Mouse (Mus musculus) heart, embryonic 14.5 days (tissue): Measurements from ENCODE around the gene Rps6ka2. TPM values are rescaled to one million over a fixed set of nuclear protein-coding genes. Genes with fewer than 3 reads are reported as not detected.
"Not testable (repeated sequence)": the region's sequence is repeated elsewhere in the genome, so short reads cannot be mapped to it uniquely, and the experiment has no call there.

Source experiments
- ATAC-seq: fragments of 200-750 bp; cut with Nextera tagmentation; 2 replicates; pipeline ENCODE4 v1.8.0; 2017; ENCODE audit warnings: low read depth, moderate TSS enrichment; ENCODE audit not compliant: insufficient number of reproducible peaks, insufficient read depth, low FRiP score
- H3K27ac ChIP-seq, 2 experiments: fragments of 200-500 bp in 1 of 2; fragments of 300-500 bp in 1 of 2; sonication (generic) in 1 of 2; replicated peaks in 1 of 2; 2 replicates each; pipeline ENCODE4 v1.5.1; 2012 to 2014; ENCODE audit warnings: low read depth in 2 of 2, low read length in 2 of 2, control low read depth in 1 of 2, mild to moderate bottlenecking in 1 of 2, mixed read lengths in 1 of 2; ENCODE audit not compliant: control insufficient read depth in 1 of 2, insufficient read depth in 1 of 2
- H3K27me3 ChIP-seq: fragments of 300-500 bp; sonication (generic); 2 replicates; pipeline ENCODE4 v1.6.1; 2014; ENCODE audit warnings: mild to moderate bottlenecking, low read length, control low read depth; ENCODE audit not compliant: control insufficient read depth, insufficient read depth
- H3K36me3 ChIP-seq: fragments of 300-500 bp; sonication (generic); 2 replicates; pipeline ENCODE4 v1.6.1; 2014; ENCODE audit warnings: mild to moderate bottlenecking, control low read depth, low read length, mixed read lengths; ENCODE audit not compliant: control insufficient read depth, insufficient read depth
- H3K4me1 ChIP-seq, 2 experiments: fragments of 200-500 bp in 1 of 2; fragments of 300-500 bp in 1 of 2; sonication (generic) in 1 of 2; 2 replicates each; pipeline ENCODE4 v1.6.1; 2012 to 2014; ENCODE audit warnings: low read length in 2 of 2, control low read depth in 1 of 2, mixed read lengths in 1 of 2; ENCODE audit not compliant: control insufficient read depth in 2 of 2, insufficient read depth in 2 of 2
- H3K4me2 ChIP-seq: fragments of 300-500 bp; sonication (generic); 2 replicates; pipeline ENCODE4 v1.6.1; 2014; ENCODE audit warnings: mild to moderate bottlenecking, low read length
- H3K4me3 ChIP-seq, 2 experiments: fragments of 200-500 bp in 1 of 2; fragments of 300-500 bp in 1 of 2; sonication (generic) in 1 of 2; 2 replicates each; pipeline ENCODE4 v1.5.1; 2012 to 2014; ENCODE audit warnings: low read length in 2 of 2, mild to moderate bottlenecking in 2 of 2, control low read depth in 1 of 2, low read depth in 1 of 2, moderate library complexity in 1 of 2; ENCODE audit not compliant: control insufficient read depth in 1 of 2, insufficient read depth in 1 of 2
- H3K9ac ChIP-seq: fragments of 300-500 bp; sonication (generic); 2 replicates; pipeline ENCODE4 v1.6.1; 2014; ENCODE audit warnings: mild to moderate bottlenecking, low read length
- H3K9me3 ChIP-seq: fragments of 300-500 bp; sonication (generic); 2 replicates; pipeline ENCODE4 v1.6.1; 2016; ENCODE audit warnings: low read length, control low read depth; ENCODE audit not compliant: control insufficient read depth
- WGBS: fragments of 180-500 bp; shearing (Covaris S2); extraction: QIAGEN DNeasy Blood & Tissue Kit; methylation state at CpG from one replicate; pipeline ENCODE4 v1.1.7; 2014; 5-methylcytosine and 5-hydroxymethylcytosine counted together
- polyA plus RNA-seq: library from polyadenylated mRNA; unstranded; fragments of >200 nt; fragmentation: Nextera tagmentation; extraction: Ambion mirVana; gene quantifications from 2 replicates; pipeline ENCODE4 v1.2.1, GENCODE M21; 2014

Gene Rps6ka2
- polyA plus RNA-seq, 1 experiment from 2014 or later, result 43.7 TPM

GRCm38 (mm10) chr17:7173331-7174028 lies 3.6 kb downstream of the Rps6ka2 start:
- WGBS, result 16% methylated on average over 15 of the region's 15 CpGs
- H3K36me3 ChIP-seq, result no peaks in the 10 kb centered on the region
- peak overlapping the region; percentile 90 for H3K4me2 ChIP-seq
- no peak overlapping the region; the same call in 1 of the 2 replicates for H3K9ac ChIP-seq
- peaks cover 19 to 45% of the 10 kb centered on the region in 2 experiments for H3K4me1 ChIP-seq
- peak overlapping the region; percentile 9 to 18; a peak in 3 of 4 replicates for H3K4me3 ChIP-seq
- 0 out of 4 replicates have a peak overlapping the region, but pooled peaks of 1 of the 2 experiments have one; percentile 3 for H3K27ac ChIP-seq
- no peak for ATAC-seq
- H3K27me3 ChIP-seq, result no peaks in the 10 kb centered on the region
- H3K9me3 ChIP-seq, result no peaks in the 10 kb centered on the region

- Histone ChIP-seq H3K36me3 (no peaks in the 10 kb centered on the region), H3K9ac (no peak overlapping the region), H3K27me3 (no peaks in the 10 kb centered on the region), H3K9me3 (no peaks in the 10 kb centered on the region), H3K4me3 (no peak overlapping the region), H3K4me1 (peaks cover 22 to 51% of the 10 kb centered on the region in 2 experiments), H3K27ac (no peak overlapping the region), H3K4me2 (no peak overlapping the region)
- WGBS, result 64% methylated on average over 1 of the region's 1 CpGs
- ATAC-seq, result no peak
These were observed 5.4 kb downstream of the Rps6ka2 start for GRCm38 (mm10) chr17:7175293-7175692.

- Histone ChIP-seq H3K4me1 (peaks cover 22 to 50% of the 10 kb centered on the region in 2 experiments), H3K4me2 (no peak overlapping the region), H3K27ac (no peak overlapping the region; a peak in 1 of 4 replicates), H3K9me3 (no peaks in the 10 kb centered on the region), H3K36me3 (no peaks in the 10 kb centered on the region), H3K27me3 (no peaks in the 10 kb centered on the region), H3K4me3 (no peak overlapping the region), H3K9ac (no peak overlapping the region)
- no peak for ATAC-seq
- WGBS, result 32% methylated on average over 2 of the region's 2 CpGs
These were observed 6.5 kb downstream of the Rps6ka2 start for GRCm38 (mm10) chr17:7176394-7176793.

- Histone ChIP-seq H3K4me1 (peaks cover 23 to 44% of the 10 kb centered on the region in 2 experiments), H3K4me2 (no peak overlapping the region), H3K4me3 (no peak overlapping the region), H3K36me3 (no peaks in the 10 kb centered on the region), H3K9ac (no peak overlapping the region), H3K27ac (no peak overlapping the region), H3K27me3 (no peaks in the 10 kb centered on the region), H3K9me3 (no peaks in the 10 kb centered on the region)
- no peak for ATAC-seq
- 85% methylated on average over 6 of the region's 6 CpGs for WGBS
These were observed 8.3 kb downstream of the Rps6ka2 start for GRCm38 (mm10) chr17:7178196-7178595.

- no peak overlapping the region for H3K9ac ChIP-seq
- H3K4me1 ChIP-seq, result peaks cover 18 to 27% of the 10 kb centered on the region in 2 experiments
- H3K27me3 ChIP-seq, result no peaks in the 10 kb centered on the region
- no peaks in the 10 kb centered on the region for H3K9me3 ChIP-seq
- H3K27ac ChIP-seq, result no peak overlapping the region
- ATAC-seq, result no peak
- H3K4me2 ChIP-seq, result no peak overlapping the region
- peaks cover 8% of the 10 kb centered on the region; the same call in 1 of the 2 replicates for H3K36me3 ChIP-seq
- no peak overlapping the region for H3K4me3 ChIP-seq
- WGBS, result 46% methylated on average over 9 of the region's 9 CpGs
These were observed 12.3 kb downstream of the Rps6ka2 start for GRCm38 (mm10) chr17:7182187-7182586.

GRCm38 (mm10) chr17:7187037-7187436 lies 17.1 kb downstream of the Rps6ka2 start:
- 79% methylated on average over 1 of the region's 1 CpGs for WGBS
- not testable (repeated sequence) for H3K4me1 ChIP-seq, H3K4me2 ChIP-seq, H3K9ac ChIP-seq, ATAC-seq, H3K27ac ChIP-seq, H3K27me3 ChIP-seq, H3K9me3 ChIP-seq, H3K4me3 ChIP-seq
- peaks cover 19% of the 10 kb centered on the region for H3K36me3 ChIP-seq

GRCm38 (mm10) chr17:7189425-7189824 lies 19.5 kb downstream of the Rps6ka2 start:
- ATAC-seq, result no peak
- H3K27ac ChIP-seq, result no peak overlapping the region
- WGBS, result 82% methylated on average over 3 of the region's 3 CpGs
- H3K9ac ChIP-seq, result no peak overlapping the region
- peaks cover 4 to 6% of the 10 kb centered on the region in 2 experiments; a peak in 3 of 4 replicates for H3K4me1 ChIP-seq
- no peaks in the 10 kb centered on the region for H3K27me3 ChIP-seq
- H3K9me3 ChIP-seq, result no peaks in the 10 kb centered on the region
- H3K4me3 ChIP-seq, result no peak overlapping the region
- no peak overlapping the region for H3K4me2 ChIP-seq
- H3K36me3 ChIP-seq, result peaks cover 19% of the 10 kb centered on the region
